Mouse (Mus musculus): ENCODE measurements around the gene Islr2. TPM values are rescaled to one million over a fixed set of nuclear protein-coding genes. Genes with fewer than 3 reads are reported as not detected.
A peak's percentile ranks its signal among the peaks of the same experiment; 100 is the strongest.
"Not testable (repeated sequence)": the region's sequence is repeated elsewhere in the genome, so short reads cannot be mapped to it uniquely, and the experiment has no call there.

The Islr2 gene
- not detected in 2 replicates for polyA plus RNA-seq (2012; ENCODE audit: insufficient read depth, insufficient read length, low replicate concordance, missing spikeins)

- no peak within 1 kb of the TSS for H3K27ac ChIP-seq (ENCODE audit: insufficient read depth, low read depth, low read length)
- no peak for TF ChIP-seq POLR2A (IDR thresholded peaks at IDR 0.05; ENCODE audit: insufficient read depth, low read depth, low read length)
- no peak for TF ChIP-seq CTCF (IDR thresholded peaks at IDR 0.05; ENCODE audit: insufficient read depth, low read depth, low read length)
- peak within 1 kb of the TSS; percentile 27 for H3K4me3 ChIP-seq (ENCODE audit: insufficient read depth, low read depth, low read length)
- 19% methylated on average over 42 of the region's 42 CpGs for WGBS
- H3K4me1 ChIP-seq (ENCODE audit: control insufficient read depth, insufficient read depth, low read length): peaks cover 34% of the 10 kb centered on the region
These were observed at the start of gene Islr2, which contains the start of gene Islr for GRCm38 (mm10) chr9:58203516-58204447. Gene Islr2, minus strand, starts transcription at chr9:58204319. Gene Islr, minus strand, starts transcription at chr9:58204306.

GRCm38 (mm10) chr9:58253805-58254122 is 49.6 kb upstream of the Islr2 start:
- H3K4me3 ChIP-seq (ENCODE audit: insufficient read depth, low read depth, low read length): peak overlapping the region; percentile 77
- H3K27ac ChIP-seq (ENCODE audit: insufficient read depth, low read depth, low read length); H3K4me1 ChIP-seq (ENCODE audit: control insufficient read depth, insufficient read depth, low read length): not testable (repeated sequence)
- 55% methylated on average over 5 of the region's 5 CpGs for WGBS

GRCm38 (mm10) chr9:58253033-58253804 is 49.1 kb upstream of the Islr2 start, which contains the start of gene Stoml1:
Gene Stoml1, plus strand, starts transcription at chr9:58253164.
- TF ChIP-seq POLR2A (IDR thresholded peaks at IDR 0.05; ENCODE audit: insufficient read depth, low read depth, low read length): peak; percentile 64
- TF ChIP-seq CTCF (IDR thresholded peaks at IDR 0.05; ENCODE audit: insufficient read depth, low read depth, low read length): peak; percentile 91
- under 1% methylated on average over 31 of the region's 31 CpGs for WGBS
- 0 out of 2 replicates have a peak within 1 kb of the TSS, but pooled peaks have one; percentile 13 for H3K27ac ChIP-seq (ENCODE audit: insufficient read depth, low read depth, low read length)
- H3K4me1 ChIP-seq (ENCODE audit: control insufficient read depth, insufficient read depth, low read length): peaks cover 11% of the 10 kb centered on the region
- H3K4me3 ChIP-seq (ENCODE audit: insufficient read depth, low read depth, low read length): peak within 1 kb of the TSS; percentile 77

- 92% methylated on average over 1 of the region's 1 CpGs for WGBS
- H3K4me1 ChIP-seq (ENCODE audit: control insufficient read depth, insufficient read depth, low read length): peaks cover 19% of the 10 kb centered on the region
- H3K27ac ChIP-seq (ENCODE audit: insufficient read depth, low read depth, low read length); H3K4me3 ChIP-seq (ENCODE audit: insufficient read depth, low read depth, low read length): not testable (repeated sequence)
These were observed 46.6 kb upstream of the Islr2 start for GRCm38 (mm10) chr9:58250730-58251129.

GRCm38 (mm10) chr9:58250322-58250721 is 46.2 kb upstream of the Islr2 start:
- WGBS: 81% methylated on average over 8 of the region's 8 CpGs
- no peak overlapping the region for H3K4me3 ChIP-seq (ENCODE audit: insufficient read depth, low read depth, low read length)

GRCm38 (mm10) chr9:58249592-58250192 is 45.6 kb upstream of the Islr2 start, which contains the start of gene Pml:
Gene Pml, minus strand, starts transcription at chr9:58249786.
- Histone ChIP-seq H3K4me1 (ENCODE audit: control insufficient read depth, insufficient read depth, low read length) (peaks cover 17% of the 10 kb centered on the region), H3K27ac (ENCODE audit: insufficient read depth, low read depth, low read length) (peak within 1 kb of the TSS; percentile 87), H3K4me3 (ENCODE audit: insufficient read depth, low read depth, low read length) (peak within 1 kb of the TSS; percentile 93)
- under 1% methylated on average over 16 of the region's 16 CpGs for WGBS
- TF ChIP-seq CTCF (IDR thresholded peaks at IDR 0.05; ENCODE audit: insufficient read depth, low read depth, low read length) (no peak), POLR2A (IDR thresholded peaks at IDR 0.05; ENCODE audit: insufficient read depth, low read depth, low read length) (0 out of 2 replicates have a peak, but pooled peaks have one; percentile 34)

More at GRCm38 (mm10) chr9:58250322-58250721, 46.2 kb upstream of the Islr2 start:
- Histone ChIP-seq H3K4me1 (ENCODE audit: control insufficient read depth, insufficient read depth, low read length) (peaks cover 19% of the 10 kb centered on the region), H3K27ac (ENCODE audit: insufficient read depth, low read depth, low read length) (no peak overlapping the region)
- no peak for TF ChIP-seq POLR2A (IDR thresholded peaks at IDR 0.05; ENCODE audit: insufficient read depth, low read depth, low read length)
- TF ChIP-seq CTCF (IDR thresholded peaks at IDR 0.05; ENCODE audit: insufficient read depth, low read depth, low read length): no peak

- no peak for TF ChIP-seq CTCF (IDR thresholded peaks at IDR 0.05; ENCODE audit: insufficient read depth, low read depth, low read length)
- TF ChIP-seq POLR2A (IDR thresholded peaks at IDR 0.05; ENCODE audit: insufficient read depth, low read depth, low read length): no peak
- peak overlapping the region; percentile 87 for H3K27ac ChIP-seq (ENCODE audit: insufficient read depth, low read depth, low read length)
- peaks cover 16% of the 10 kb centered on the region for H3K4me1 ChIP-seq (ENCODE audit: control insufficient read depth, insufficient read depth, low read length)
- WGBS: 36% methylated on average over 7 of the region's 7 CpGs
- H3K4me3 ChIP-seq (ENCODE audit: insufficient read depth, low read depth, low read length): peak overlapping the region; percentile 93
These were observed 44.8 kb upstream of the Islr2 start for GRCm38 (mm10) chr9:58248746-58249413.

GRCm38 (mm10) chr9:58247064-58247759 is 43.1 kb upstream of the Islr2 start:
- 15% methylated on average over 25 of the region's 25 CpGs for WGBS
- peaks cover 23% of the 10 kb centered on the region for H3K4me1 ChIP-seq (ENCODE audit: control insufficient read depth, insufficient read depth, low read length)
- TF ChIP-seq POLR2A (IDR thresholded peaks at IDR 0.05; ENCODE audit: insufficient read depth, low read depth, low read length) (peak; percentile 20; the same call in 1 of the 2 replicates), CTCF (IDR thresholded peaks at IDR 0.05; ENCODE audit: insufficient read depth, low read depth, low read length) (peak; percentile 46; the same call in 1 of the 2 replicates)
- peak overlapping the region; percentile 39 for H3K27ac ChIP-seq (ENCODE audit: insufficient read depth, low read depth, low read length)
- H3K4me3 ChIP-seq (ENCODE audit: insufficient read depth, low read depth, low read length): peak overlapping the region; percentile 26
